Mouse (Mus musculus): ENCODE results near the gene Drd5.

- TF ChIP-seq CTCF (IDR thresholded peaks at IDR 0.05; ENCODE audit: low read depth), result no peak
- no peak for TF ChIP-seq EP300 (IDR thresholded peaks at IDR 0.05; ENCODE audit: low read depth)
Measured at GRCm38 (mm10) chr5:38302651-38303050, 16.5 kb upstream of the Drd5 start.

Measured in heart, postnatal 0 days (tissue).